Mouse (Mus musculus): Measurements from ENCODE around the gene Usp12. TPM values are rescaled to one million over a fixed set of nuclear protein-coding genes. Genes with fewer than 3 reads are reported as not detected.

The Usp12 gene
- polyA plus RNA-seq, 1 experiment from 2014 or later: 14.7 TPM

- peaks cover 2% of the 10 kb centered on the region; the same call in 1 of the 2 replicates for H3K4me1 ChIP-seq
- H3K36me3 ChIP-seq (replicated peaks): no peaks in the 10 kb centered on the region
- H3K27ac ChIP-seq (replicated peaks): no peak overlapping the region
- no peak overlapping the region for H3K4me3 ChIP-seq
- no peaks in the 10 kb centered on the region for H3K9me3 ChIP-seq
- 63% methylated on average over 3 of the region's 3 CpGs for WGBS
- no peaks in the 10 kb centered on the region for H3K27me3 ChIP-seq (replicated peaks; ENCODE audit: low read depth, poor library complexity, severe bottlenecking)
- no peak for DNase-seq (ENCODE audit: low spot score)
Observed at GRCm38 (mm10) chr5:146724956-146725355, 69.8 kb downstream of the Usp12 start.

- Histone ChIP-seq H3K36me3 (replicated peaks) (no peaks in the 10 kb centered on the region), H3K27ac (replicated peaks) (no peak overlapping the region), H3K9me3 (no peaks in the 10 kb centered on the region), H3K4me1 (peaks cover 2% of the 10 kb centered on the region; the same call in 1 of the 2 replicates), H3K27me3 (replicated peaks; ENCODE audit: low read depth, poor library complexity, severe bottlenecking) (no peaks in the 10 kb centered on the region), H3K4me3 (no peak overlapping the region)
- DNase-seq (ENCODE audit: low spot score): no peak
- 92% methylated on average over 5 of the region's 5 CpGs for WGBS
Observed at GRCm38 (mm10) chr5:146723452-146723851, 71.4 kb downstream of the Usp12 start.

GRCm38 (mm10) chr5:146722226-146722625 lies 72.6 kb downstream of the Usp12 start:
- Histone ChIP-seq H3K27ac (replicated peaks) (no peak overlapping the region), H3K36me3 (replicated peaks) (no peaks in the 10 kb centered on the region), H3K9me3 (no peaks in the 10 kb centered on the region), H3K4me3 (no peak overlapping the region), H3K4me1 (peaks cover 2% of the 10 kb centered on the region; the same call in 1 of the 2 replicates), H3K27me3 (replicated peaks; ENCODE audit: low read depth, poor library complexity, severe bottlenecking) (no peaks in the 10 kb centered on the region)
- no peak for DNase-seq (ENCODE audit: low spot score)
- WGBS: 85% methylated on average over 14 of the region's 14 CpGs

GRCm38 (mm10) chr5:146719584-146720356 lies 75.0 kb downstream of the Usp12 start:
- DNase-seq (ENCODE audit: low spot score): no peak

GRCm38 (mm10) chr5:146713836-146714235 lies 81.0 kb downstream of the Usp12 start:
- DNase-seq (ENCODE audit: low spot score): no peak
- H3K4me3 ChIP-seq: no peak overlapping the region
- no peaks in the 10 kb centered on the region for H3K27me3 ChIP-seq (replicated peaks; ENCODE audit: low read depth, poor library complexity, severe bottlenecking)
- no peaks in the 10 kb centered on the region for H3K9me3 ChIP-seq
- H3K4me1 ChIP-seq: peaks cover 9% of the 10 kb centered on the region
- WGBS: 89% methylated on average over 12 of the region's 12 CpGs
- H3K27ac ChIP-seq (replicated peaks): no peak overlapping the region
- no peaks in the 10 kb centered on the region for H3K36me3 ChIP-seq (replicated peaks)

More at GRCm38 (mm10) chr5:146719584-146720356, 75.0 kb downstream of the Usp12 start:
- Histone ChIP-seq H3K36me3 (replicated peaks) (no peaks in the 10 kb centered on the region), H3K27ac (replicated peaks) (no peak overlapping the region), H3K4me3 (no peak overlapping the region), H3K27me3 (replicated peaks; ENCODE audit: low read depth, poor library complexity, severe bottlenecking) (no peaks in the 10 kb centered on the region), H3K9me3 (no peaks in the 10 kb centered on the region), H3K4me1 (no peaks in the 10 kb centered on the region)
- WGBS: 85% methylated on average over 27 of the region's 27 CpGs

- no peak overlapping the region for H3K4me3 ChIP-seq
- H3K27me3 ChIP-seq (replicated peaks; ENCODE audit: low read depth, poor library complexity, severe bottlenecking): no peaks in the 10 kb centered on the region
- DNase-seq (ENCODE audit: low spot score): no peak
- no peaks in the 10 kb centered on the region for H3K9me3 ChIP-seq
- peaks cover 9% of the 10 kb centered on the region for H3K4me1 ChIP-seq
- H3K27ac ChIP-seq (replicated peaks): peak overlapping the region; percentile 61
- 69% methylated on average over 10 of the region's 10 CpGs for WGBS
- H3K36me3 ChIP-seq (replicated peaks): no peaks in the 10 kb centered on the region
Observed at GRCm38 (mm10) chr5:146713088-146713487, 81.7 kb downstream of the Usp12 start.

- H3K9me3 ChIP-seq: no peaks in the 10 kb centered on the region
- H3K27ac ChIP-seq (replicated peaks): peak overlapping the region; percentile 61
- no peak for DNase-seq (ENCODE audit: low spot score)
- WGBS: 83% methylated on average over 18 of the region's 18 CpGs
- H3K4me1 ChIP-seq: peaks cover 9% of the 10 kb centered on the region
- no peaks in the 10 kb centered on the region for H3K36me3 ChIP-seq (replicated peaks)
- no peaks in the 10 kb centered on the region for H3K27me3 ChIP-seq (replicated peaks; ENCODE audit: low read depth, poor library complexity, severe bottlenecking)
- no peak overlapping the region for H3K4me3 ChIP-seq
Observed at GRCm38 (mm10) chr5:146712282-146712918, 82.4 kb downstream of the Usp12 start.

GRCm38 (mm10) chr5:146709361-146709760 lies 85.4 kb downstream of the Usp12 start:
- DNase-seq (ENCODE audit: low spot score): no peak
- Histone ChIP-seq H3K36me3 (replicated peaks) (no peaks in the 10 kb centered on the region), H3K4me3 (no peak overlapping the region), H3K9me3 (no peaks in the 10 kb centered on the region), H3K27me3 (replicated peaks; ENCODE audit: low read depth, poor library complexity, severe bottlenecking) (no peaks in the 10 kb centered on the region), H3K27ac (replicated peaks) (no peak overlapping the region), H3K4me1 (peaks cover 19% of the 10 kb centered on the region)
- 69% methylated on average over 3 of the region's 3 CpGs for WGBS

GRCm38 (mm10) chr5:146705815-146706408 lies 88.9 kb downstream of the Usp12 start:
- Histone ChIP-seq H3K36me3 (replicated peaks) (no peaks in the 10 kb centered on the region), H3K4me1 (peaks cover 10% of the 10 kb centered on the region), H3K27ac (replicated peaks) (peak overlapping the region; percentile 54; the same call in 1 of the 2 replicates), H3K27me3 (replicated peaks; ENCODE audit: low read depth, poor library complexity, severe bottlenecking) (no peaks in the 10 kb centered on the region), H3K9me3 (no peaks in the 10 kb centered on the region), H3K4me3 (no peak overlapping the region)
- DNase-seq (ENCODE audit: low spot score): peak; percentile 89
- 13% methylated on average over 12 of the region's 12 CpGs for WGBS

GRCm38 (mm10) chr5:146705411-146705810 lies 89.4 kb downstream of the Usp12 start:
- H3K36me3 ChIP-seq (replicated peaks): no peaks in the 10 kb centered on the region
- H3K9me3 ChIP-seq: no peaks in the 10 kb centered on the region
- 84% methylated on average over 6 of the region's 6 CpGs for WGBS
- DNase-seq (ENCODE audit: low spot score): no peak
- no peak overlapping the region; the same call in 1 of the 2 replicates for H3K27ac ChIP-seq (replicated peaks)
- H3K27me3 ChIP-seq (replicated peaks; ENCODE audit: low read depth, poor library complexity, severe bottlenecking): no peaks in the 10 kb centered on the region
- H3K4me1 ChIP-seq: peaks cover 13% of the 10 kb centered on the region
- H3K4me3 ChIP-seq: no peak overlapping the region

GRCm38 (mm10) chr5:146704241-146704640 lies 90.6 kb downstream of the Usp12 start:
- no peak overlapping the region for H3K27ac ChIP-seq (replicated peaks)
- 93% methylated on average over 4 of the region's 4 CpGs for WGBS
- no peaks in the 10 kb centered on the region for H3K27me3 ChIP-seq (replicated peaks; ENCODE audit: low read depth, poor library complexity, severe bottlenecking)
- peaks cover 13% of the 10 kb centered on the region for H3K4me1 ChIP-seq
- H3K9me3 ChIP-seq: no peaks in the 10 kb centered on the region
- no peak overlapping the region for H3K4me3 ChIP-seq
- DNase-seq (ENCODE audit: low spot score): no peak
- H3K36me3 ChIP-seq (replicated peaks): no peaks in the 10 kb centered on the region

GRCm38 (mm10) chr5:146703710-146704121 lies 91.1 kb downstream of the Usp12 start:
- H3K36me3 ChIP-seq (replicated peaks): no peaks in the 10 kb centered on the region
- H3K4me3 ChIP-seq: no peak overlapping the region
- H3K27me3 ChIP-seq (replicated peaks; ENCODE audit: low read depth, poor library complexity, severe bottlenecking): no peaks in the 10 kb centered on the region
- H3K9me3 ChIP-seq: no peaks in the 10 kb centered on the region
- DNase-seq (ENCODE audit: low spot score): no peak
- no peak overlapping the region for H3K27ac ChIP-seq (replicated peaks)
- WGBS: 90% methylated on average over 8 of the region's 8 CpGs
- peaks cover 13% of the 10 kb centered on the region for H3K4me1 ChIP-seq
